Mouse (Mus musculus): Measurements from ENCODE around the gene Lin7a.
"Not testable (repeated sequence)": the region's sequence is repeated elsewhere in the genome, so short reads cannot be mapped to it uniquely, and the experiment has no call there.

Gene Lin7a

DNA sequence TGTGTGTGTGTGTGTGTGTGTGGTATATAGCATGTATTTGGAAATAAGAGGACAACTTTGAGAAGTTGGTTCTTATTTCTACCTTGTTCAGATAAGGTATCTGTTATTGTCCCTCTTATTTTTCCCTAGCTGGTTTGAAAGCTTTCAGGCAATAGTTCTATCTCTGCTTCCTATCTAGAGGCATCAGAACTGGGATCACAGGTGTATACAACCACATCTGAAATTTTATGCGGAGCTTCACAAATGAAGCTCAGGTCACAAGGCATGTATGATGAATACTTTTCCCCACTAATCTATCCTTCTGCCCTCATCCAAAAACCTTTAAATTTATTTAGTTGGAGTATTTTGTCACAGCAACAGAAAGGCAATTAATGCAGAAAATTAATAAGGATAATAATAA, 33.8 kb upstream of the Lin7a start:
- no peak for DNase-seq

- no peak for DNase-seq
Measured at GRCm38 (mm10) chr10:107238151-107238860, 33.2 kb upstream of the Lin7a start.

GRCm38 (mm10) chr10:107238861-107239435, 32.5 kb upstream of the Lin7a start:
- DNase-seq = no peak

DNA sequence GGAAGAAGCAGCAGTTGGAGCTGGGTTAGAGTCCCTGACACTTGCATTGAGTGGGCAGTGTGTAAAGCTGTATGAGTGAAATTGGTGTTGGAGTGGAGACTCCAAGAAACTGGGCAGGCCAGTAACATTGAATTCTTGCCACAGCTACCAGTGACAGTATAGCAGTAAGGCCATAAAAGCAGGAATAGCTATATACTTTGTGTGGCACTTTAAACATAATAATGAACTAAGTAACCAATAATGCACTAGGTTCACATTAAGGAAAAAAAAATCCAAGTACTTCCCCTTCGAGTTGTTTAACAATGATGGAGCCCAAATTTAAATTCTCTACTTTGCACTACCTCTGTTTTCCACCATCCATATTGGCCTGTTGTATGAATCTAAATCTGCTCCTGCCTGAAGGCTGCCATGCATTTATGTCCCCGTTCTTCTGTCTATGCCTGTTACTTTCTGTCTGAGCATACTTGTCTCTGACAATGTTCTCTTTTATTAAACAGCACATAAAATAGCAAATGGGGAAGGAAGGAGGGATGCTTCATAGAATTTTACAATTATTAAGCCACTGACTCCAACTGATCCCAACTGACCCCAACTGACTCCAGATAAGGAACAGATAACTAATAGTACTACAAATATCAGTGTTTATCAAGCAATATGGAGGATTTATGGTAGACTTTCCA, 31.7 kb upstream of the Lin7a start:
- no peak for DNase-seq

- no peak for DNase-seq
Measured at GRCm38 (mm10) chr10:107240446-107240845, 31.0 kb upstream of the Lin7a start.

GRCm38 (mm10) chr10:107240986-107241385, 30.5 kb upstream of the Lin7a start:
- DNase-seq = no peak

DNA sequence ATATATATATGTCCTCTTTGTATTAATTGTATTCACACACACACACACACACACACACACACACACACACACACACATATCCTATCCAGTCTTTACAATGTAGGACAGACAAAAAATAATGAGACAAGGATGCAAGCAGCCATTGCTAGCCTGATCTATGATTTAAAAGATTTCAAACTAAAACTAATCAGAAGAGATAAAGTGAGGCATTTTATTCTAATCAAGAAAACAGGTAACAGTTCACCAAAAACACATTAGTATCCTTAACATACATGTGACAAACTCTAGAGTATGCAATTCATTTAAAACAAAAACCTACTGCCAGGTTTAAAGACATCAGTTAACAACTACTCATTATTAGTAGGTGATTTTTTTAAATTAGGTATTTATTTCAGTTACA, 30.1 kb upstream of the Lin7a start:
- no peak for DNase-seq

- not testable (repeated sequence) for DNase-seq
Measured at GRCm38 (mm10) chr10:107241999-107242398, 29.5 kb upstream of the Lin7a start.

- DNase-seq = no peak
Measured at GRCm38 (mm10) chr10:107242696-107243400, 28.6 kb upstream of the Lin7a start.

- no peak for DNase-seq
Measured at GRCm38 (mm10) chr10:107244211-107244610, 27.3 kb upstream of the Lin7a start.

- DNase-seq = no peak
Measured at GRCm38 (mm10) chr10:107244691-107245530, 26.6 kb upstream of the Lin7a start.

GRCm38 (mm10) chr10:107245531-107245840, 26.0 kb upstream of the Lin7a start:
- no peak for DNase-seq

DNA sequence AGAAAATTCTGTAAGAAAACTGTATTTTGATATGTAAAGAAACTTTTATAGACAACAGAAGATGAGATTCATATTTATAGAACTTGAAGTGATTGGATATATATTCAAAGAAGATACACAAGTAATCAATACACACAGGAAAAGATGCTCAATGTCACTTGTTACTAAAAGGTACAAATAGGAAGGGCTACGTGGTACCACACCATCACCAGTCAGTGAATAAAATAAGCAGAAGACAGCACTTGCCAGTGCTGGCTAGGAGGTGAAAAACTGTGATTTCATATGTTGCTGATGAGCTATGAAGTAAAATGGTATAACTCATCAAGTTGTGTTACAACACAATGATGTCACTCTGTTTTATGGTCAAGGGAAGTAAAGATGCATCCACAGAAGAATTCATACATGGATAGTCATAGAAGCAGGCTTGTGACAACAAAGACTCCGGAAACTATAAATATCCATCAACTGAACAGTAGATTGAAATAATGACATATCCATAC, 25.5 kb upstream of the Lin7a start:
- DNase-seq = no peak

GRCm38 (mm10) chr10:107247001-107247670, 24.4 kb upstream of the Lin7a start:
- DNase-seq = no peak

- DNase-seq = no peak
Measured at GRCm38 (mm10) chr10:107248481-107248880, 23.0 kb upstream of the Lin7a start.

- no peak for DNase-seq
Measured at GRCm38 (mm10) chr10:107249056-107249455, 22.4 kb upstream of the Lin7a start.

GRCm38 (mm10) chr10:107249606-107250186, 21.8 kb upstream of the Lin7a start:
- no peak for DNase-seq

DNA sequence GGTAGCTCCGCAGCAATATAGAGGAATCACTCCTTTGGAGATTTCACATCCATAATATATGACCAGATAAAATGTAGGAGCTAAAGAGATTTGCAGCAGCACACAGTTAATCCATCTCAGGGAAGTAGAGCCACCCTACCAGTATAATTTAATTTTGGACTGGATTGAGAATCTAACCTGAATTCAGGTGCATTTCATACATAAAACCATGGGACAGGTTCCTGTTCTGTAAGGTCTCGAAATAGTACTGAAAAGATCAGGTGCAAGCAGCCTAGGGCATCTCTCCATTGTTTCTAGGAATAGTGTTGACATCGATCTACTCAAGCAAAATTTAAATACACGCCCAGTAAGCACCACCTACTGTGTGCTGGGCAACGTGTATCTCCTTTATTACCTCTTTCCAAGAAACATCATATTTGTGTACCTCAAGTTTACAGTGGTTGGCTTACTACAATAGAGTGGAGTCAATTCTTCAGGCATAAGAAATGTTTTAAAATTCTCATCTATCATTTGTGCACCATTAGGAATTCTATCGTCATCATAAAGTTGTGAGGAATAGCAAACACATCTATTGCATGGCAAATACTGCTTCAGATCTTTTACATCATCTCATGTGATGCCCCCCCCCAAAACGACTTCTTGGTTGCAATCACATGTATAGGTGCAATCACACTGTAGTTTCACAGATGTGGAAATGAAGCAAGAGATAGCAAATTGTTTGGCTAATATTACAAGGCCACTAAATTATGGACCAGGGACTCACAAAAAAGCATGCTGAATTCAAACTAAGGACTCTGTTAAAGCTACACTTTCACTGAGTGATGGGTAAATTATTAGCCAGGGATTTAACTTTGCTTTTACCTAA, 20.9 kb upstream of the Lin7a start:
- DNase-seq = no peak

DNA sequence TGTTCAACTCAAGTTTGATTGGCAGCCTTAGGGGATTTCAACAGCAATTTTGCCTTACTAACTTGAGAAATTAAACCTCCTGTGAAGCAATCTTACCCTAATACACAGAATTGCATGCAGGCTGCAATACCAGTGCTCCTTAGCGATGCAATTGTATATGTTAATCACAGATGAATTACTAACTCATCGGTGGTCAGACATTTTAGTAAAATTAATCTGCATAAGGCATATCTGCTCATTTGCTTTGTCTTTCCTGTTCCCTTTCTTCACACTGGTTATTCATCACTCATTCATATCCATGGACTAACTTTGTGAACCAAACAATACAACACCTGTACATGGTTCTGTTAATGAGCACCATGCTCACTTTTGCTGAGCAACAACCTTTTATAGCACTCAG, 20.2 kb upstream of the Lin7a start:
- no peak for DNase-seq

GRCm38 (mm10) chr10:107251801-107252502, 19.5 kb upstream of the Lin7a start:
- DNase-seq = no peak

All from right cerebral cortex, postnatal 4 days (tissue).